Mouse (Mus musculus) midbrain, embryonic 14.5 days (tissue): ENCODE data around the gene Trappc10. TPM values are rescaled to one million over a fixed set of nuclear protein-coding genes. Genes with fewer than 3 reads are reported as not detected.

Experiments used
- ATAC-seq: fragments of 200-750 bp; cut with Nextera tagmentation; 2 replicates; pipeline ENCODE4 v1.8.0; 2017; ENCODE audit warnings: moderate number of reproducible peaks, moderate library complexity; ENCODE audit not compliant: low FRiP score, low TSS enrichment
- DNase-seq: peaks from one replicate; pipeline ENCODE4 v3.0.0-alpha.2; 2015
- H3K27ac ChIP-seq: fragments of 300-500 bp; sonication (generic); replicated peaks from 2 replicates; pipeline ENCODE4 v1.5.1; 2014; ENCODE audit warnings: mild to moderate bottlenecking, low read depth, low read length, moderate library complexity
- H3K27me3 ChIP-seq: fragments of 300-500 bp; sonication (generic); 2 replicates; pipeline ENCODE4 v1.6.1; 2014; ENCODE audit warnings: low read length, control low read depth, mixed read lengths; ENCODE audit not compliant: control insufficient read depth, insufficient read depth
- H3K36me3 ChIP-seq: fragments of 300-500 bp; sonication (generic); 2 replicates; pipeline ENCODE4 v1.6.1; 2014; ENCODE audit warnings: low read length, control low read depth; ENCODE audit not compliant: control insufficient read depth, insufficient read depth
- H3K4me1 ChIP-seq: fragments of 300-500 bp; sonication (generic); 2 replicates; pipeline ENCODE4 v1.6.1; 2014; ENCODE audit warnings: mild to moderate bottlenecking, antibody characterized with exemption, low read length, control low read depth; ENCODE audit not compliant: control insufficient read depth, insufficient read depth
- H3K4me2 ChIP-seq: fragments of 300-500 bp; sonication (generic); 2 replicates; pipeline ENCODE4 v1.6.1; 2014; ENCODE audit warnings: mild to moderate bottlenecking, low read length, moderate library complexity
- H3K4me3 ChIP-seq: fragments of 300-500 bp; sonication (generic); replicated peaks from 2 replicates; pipeline ENCODE4 v1.5.1; 2014; ENCODE audit warnings: low read depth, low read length
- H3K9ac ChIP-seq: fragments of 300-500 bp; sonication (generic); replicated peaks from 2 replicates; pipeline ENCODE4 v1.6.1; 2014; ENCODE audit warnings: mild to moderate bottlenecking, low read length, moderate library complexity
- H3K9me3 ChIP-seq: fragments of 300-500 bp; sonication (generic); 2 replicates; pipeline ENCODE4 v1.6.1; 2016; ENCODE audit warnings: low read length, control low read depth, mixed read lengths; ENCODE audit not compliant: control insufficient read depth
- WGBS: fragments of 180-500 bp; shearing (Covaris S2); extraction: QIAGEN DNeasy Blood & Tissue Kit; methylation state at CpG from one replicate; pipeline ENCODE4 v1.1.7; 2014; 5-methylcytosine and 5-hydroxymethylcytosine counted together
- polyA plus RNA-seq: library from polyadenylated mRNA; unstranded; fragments of >200 nt; fragmentation: Nextera tagmentation; extraction: Ambion mirVana; gene quantifications from 2 replicates; pipeline ENCODE4 v1.2.1, GENCODE M21; 2014

The Trappc10 gene
- polyA plus RNA-seq, 1 experiment from 2014 or later, result 33.4 TPM

DNA sequence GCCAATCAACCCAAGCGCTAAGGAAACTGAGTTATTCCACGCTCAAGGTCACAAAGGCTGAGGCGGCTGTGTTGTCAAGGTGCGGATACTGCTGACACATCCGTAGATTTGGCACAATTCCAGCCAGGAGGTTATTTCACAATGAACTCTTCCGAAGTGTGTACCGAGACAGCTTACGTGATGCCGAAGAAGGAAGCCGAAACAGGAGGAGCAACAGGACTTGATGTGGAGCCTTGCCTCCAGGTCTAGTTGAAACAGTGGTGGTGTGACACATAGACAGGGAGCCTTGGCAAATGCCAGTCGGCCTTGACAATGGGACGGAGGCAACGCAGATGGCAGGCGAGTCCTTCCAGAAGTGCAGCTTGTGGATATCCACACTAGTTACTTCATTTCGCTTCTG, 86.4 kb downstream of the Trappc10 start:
- H3K4me1 ChIP-seq, result 0 out of 2 replicates have a peak, but pooled peaks cover 3% of the 10 kb centered on the region
- DNase-seq (no peak), ATAC-seq (no peak)
- H3K36me3 ChIP-seq, result peaks cover 13% of the 10 kb centered on the region
- no peak overlapping the region for H3K4me2 ChIP-seq
- H3K9me3 ChIP-seq, result no peaks in the 10 kb centered on the region
- H3K4me3 ChIP-seq, result no peak overlapping the region
- no peaks in the 10 kb centered on the region for H3K27me3 ChIP-seq
- no peak overlapping the region for H3K27ac ChIP-seq
- WGBS, result 86% methylated on average over 15 of the region's 15 CpGs
- no peak overlapping the region for H3K9ac ChIP-seq

DNA sequence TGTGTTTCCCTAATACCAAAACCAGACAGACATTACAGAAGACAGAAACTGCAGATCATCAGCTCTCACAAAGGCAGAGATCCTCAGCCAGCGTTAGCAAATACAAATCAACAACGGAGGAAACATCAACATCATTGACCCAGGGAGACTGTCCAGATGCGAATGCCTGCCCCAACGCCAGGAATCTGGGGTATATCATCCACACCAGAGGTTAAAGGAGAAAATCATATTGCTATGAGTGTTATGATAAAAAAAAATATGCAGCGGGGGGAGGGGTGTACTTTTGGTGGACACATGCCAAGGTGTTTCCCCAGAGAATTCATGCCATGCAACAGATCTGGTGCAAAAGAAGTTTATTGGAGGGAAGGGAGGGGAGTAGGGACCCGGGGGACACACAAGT, 87.5 kb downstream of the Trappc10 start:
- no peaks in the 10 kb centered on the region for H3K9me3 ChIP-seq
- H3K4me3 ChIP-seq, result no peak overlapping the region
- DNase-seq, result no peak
- 0 out of 2 replicates have a peak, but pooled peaks cover 3% of the 10 kb centered on the region for H3K4me1 ChIP-seq
- no peaks in the 10 kb centered on the region for H3K27me3 ChIP-seq
- no peak overlapping the region for H3K9ac ChIP-seq
- whole genome bisulfite sequencing, result 82% methylated on average over 6 of the region's 6 CpGs
- ATAC-seq, result no peak
- H3K36me3 ChIP-seq, result peaks cover 5% of the 10 kb centered on the region; the same call in 1 of the 2 replicates
- H3K4me2 ChIP-seq, result no peak overlapping the region
- H3K27ac ChIP-seq, result no peak overlapping the region

DNA sequence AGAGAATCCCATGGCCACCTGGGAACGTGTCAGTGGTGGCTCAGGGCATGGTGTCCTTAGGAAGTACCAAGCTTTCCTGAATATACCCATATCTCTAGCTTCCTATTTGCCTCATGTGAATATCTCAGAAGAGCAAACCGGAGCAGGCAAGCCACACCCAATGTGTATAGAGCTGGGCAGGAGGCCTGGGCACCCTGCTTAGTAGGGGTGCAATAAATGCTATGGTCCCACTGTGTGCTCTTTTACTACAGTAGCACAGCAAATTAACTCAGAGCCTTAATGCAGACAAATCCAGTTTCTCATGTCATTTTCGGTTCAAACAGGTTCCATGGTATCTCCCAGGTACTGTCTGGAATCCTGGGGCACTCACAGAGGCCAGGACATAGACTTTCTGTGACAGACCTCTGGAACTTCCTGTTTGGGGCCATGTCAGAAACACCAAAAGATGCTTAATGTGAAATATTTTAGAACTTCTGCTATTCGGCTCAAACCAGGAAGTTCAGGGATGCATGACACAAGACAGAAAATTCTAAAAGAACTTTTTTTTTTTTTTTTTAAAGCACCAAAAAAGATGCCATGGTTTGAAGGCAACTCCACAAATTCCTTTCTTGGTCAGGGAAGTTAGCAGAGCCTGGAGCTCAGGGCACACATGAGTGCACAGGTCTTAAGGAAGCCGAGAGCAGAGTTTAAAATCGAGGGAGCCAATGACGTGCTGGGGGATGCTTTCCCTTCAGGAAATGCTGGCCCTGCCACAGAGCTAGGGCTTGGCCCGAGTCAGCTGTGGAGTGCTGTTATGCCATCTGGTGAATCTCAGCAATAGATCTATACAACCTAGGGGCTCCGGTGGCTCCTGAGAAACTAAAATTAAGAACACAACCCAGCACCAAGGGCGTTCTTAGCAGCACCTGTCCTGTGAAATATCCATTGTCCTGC, 95.3 kb downstream of the Trappc10 start:
- WGBS, result 58% methylated on average over 10 of the region's 10 CpGs
- DNase-seq, result no peak
- H3K9me3 ChIP-seq, result no peaks in the 10 kb centered on the region
- no peak for ATAC-seq
- H3K27ac ChIP-seq, result no peak overlapping the region
- no peaks in the 10 kb centered on the region for H3K36me3 ChIP-seq
- no peaks in the 10 kb centered on the region for H3K27me3 ChIP-seq
- H3K9ac ChIP-seq, result no peak overlapping the region
- no peaks in the 10 kb centered on the region for H3K4me1 ChIP-seq
- H3K4me2 ChIP-seq, result no peak overlapping the region
- H3K4me3 ChIP-seq, result no peak overlapping the region

DNA sequence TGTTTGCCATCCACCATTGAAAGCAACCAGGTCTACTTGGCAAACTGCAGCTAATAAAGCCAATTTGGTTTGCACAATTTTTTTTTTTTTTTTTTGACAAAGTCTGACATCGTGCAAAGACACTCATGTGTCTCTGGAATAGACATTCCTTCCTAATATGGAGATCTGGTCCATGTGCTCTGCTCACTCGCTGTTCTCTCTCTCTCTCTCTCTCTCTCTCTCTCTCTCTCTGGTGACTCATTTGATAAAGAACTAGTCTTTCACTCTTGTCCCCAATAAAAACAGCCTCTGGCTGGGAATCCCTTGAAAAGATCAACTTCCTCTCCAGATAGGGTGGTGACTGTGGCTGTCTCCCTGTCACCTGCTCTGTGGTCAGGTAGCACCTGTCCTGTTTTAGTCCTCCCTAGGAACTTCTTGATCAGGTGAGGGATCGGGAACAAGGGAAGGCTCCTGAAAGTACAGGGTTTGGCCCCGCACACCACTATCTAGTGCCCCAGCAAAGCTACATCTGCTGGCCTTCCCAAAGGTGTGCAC, 96.5 kb downstream of the Trappc10 start:
- H3K4me1 ChIP-seq, result no peaks in the 10 kb centered on the region
- H3K9ac ChIP-seq, result no peak overlapping the region
- no peak overlapping the region for H3K4me3 ChIP-seq
- no peaks in the 10 kb centered on the region for H3K27me3 ChIP-seq
- WGBS, result 86% methylated on average over 4 of the region's 4 CpGs
- no peak overlapping the region for H3K4me2 ChIP-seq
- ATAC-seq (no peak), DNase-seq (no peak)
- no peak overlapping the region for H3K27ac ChIP-seq
- H3K36me3 ChIP-seq, result no peaks in the 10 kb centered on the region
- no peaks in the 10 kb centered on the region for H3K9me3 ChIP-seq

DNA sequence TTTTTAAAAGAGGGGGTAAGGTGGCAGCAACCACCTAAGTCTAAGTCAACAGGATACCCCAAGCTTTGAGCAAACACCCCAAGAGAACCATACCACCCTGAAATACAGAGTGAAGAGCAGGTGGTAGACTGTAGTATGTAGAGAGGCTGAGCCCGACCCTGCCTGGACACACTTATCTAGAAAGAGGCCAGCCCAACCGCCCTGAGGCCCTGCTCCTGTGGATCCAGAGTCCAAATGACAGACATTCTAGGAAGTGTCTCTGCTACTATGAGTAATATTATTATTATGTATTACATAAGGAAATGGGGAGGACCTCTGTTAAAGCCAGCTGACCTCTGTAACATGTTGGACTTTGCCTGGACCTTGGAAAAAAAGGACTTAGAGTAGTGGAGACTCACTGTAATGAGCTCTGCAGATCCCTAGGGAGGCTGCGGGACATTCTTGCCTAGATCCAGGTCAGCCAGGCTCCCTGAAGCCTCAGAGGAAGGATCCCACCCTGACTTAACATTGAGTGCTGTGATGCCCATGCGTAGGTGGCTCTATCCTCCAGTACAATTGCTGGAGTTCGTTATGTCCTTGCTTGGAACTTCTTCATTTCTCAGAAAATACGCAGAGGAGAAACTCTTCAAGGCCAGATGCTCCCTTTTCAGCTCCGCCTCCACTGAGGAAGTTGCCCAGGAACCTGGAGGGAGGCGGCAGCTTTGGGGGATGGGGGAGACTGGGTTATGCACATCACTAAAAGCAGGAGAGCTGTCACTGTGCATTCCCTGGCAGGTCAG, 100.5 kb downstream of the Trappc10 start:
- H3K9me3 ChIP-seq, result no peaks in the 10 kb centered on the region
- no peak overlapping the region for H3K4me2 ChIP-seq
- no peaks in the 10 kb centered on the region for H3K36me3 ChIP-seq
- no peaks in the 10 kb centered on the region for H3K27me3 ChIP-seq
- no peak overlapping the region for H3K4me3 ChIP-seq
- ATAC-seq, result no peak
- H3K9ac ChIP-seq, result no peak overlapping the region
- no peaks in the 10 kb centered on the region for H3K4me1 ChIP-seq
- no peak for DNase-seq
- WGBS, result 66% methylated on average over 8 of the region's 8 CpGs
- no peak overlapping the region for H3K27ac ChIP-seq

DNA sequence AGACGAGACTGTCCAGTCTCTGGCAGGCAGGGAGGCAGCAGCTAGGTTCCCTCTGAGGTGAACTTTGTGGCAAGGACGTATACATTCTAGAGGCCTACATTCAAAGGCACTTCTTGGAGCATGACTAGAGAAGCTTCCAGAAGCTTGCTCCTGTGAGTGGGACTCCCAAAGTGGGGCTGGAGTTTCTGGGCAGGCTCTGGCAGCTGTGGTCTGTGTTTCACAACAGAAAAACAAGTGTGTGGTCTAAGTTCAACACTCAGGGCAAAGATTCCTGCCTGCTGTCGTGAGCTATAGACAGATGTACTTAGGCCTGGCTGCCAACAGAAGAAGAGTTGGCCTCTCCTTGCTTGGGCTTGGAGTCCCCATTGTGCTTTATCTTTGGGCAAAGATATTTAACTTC, 103.6 kb downstream of the Trappc10 start:
- no peaks in the 10 kb centered on the region for H3K4me1 ChIP-seq
- H3K27me3 ChIP-seq, result no peaks in the 10 kb centered on the region
- no peak overlapping the region for H3K27ac ChIP-seq
- H3K9me3 ChIP-seq, result no peaks in the 10 kb centered on the region
- no peak for DNase-seq
- no peak overlapping the region for H3K4me3 ChIP-seq
- no peak for ATAC-seq
- H3K36me3 ChIP-seq, result no peaks in the 10 kb centered on the region
- H3K4me2 ChIP-seq, result no peak overlapping the region
- H3K9ac ChIP-seq, result no peak overlapping the region
- WGBS, result 81% methylated on average over 3 of the region's 3 CpGs

DNA sequence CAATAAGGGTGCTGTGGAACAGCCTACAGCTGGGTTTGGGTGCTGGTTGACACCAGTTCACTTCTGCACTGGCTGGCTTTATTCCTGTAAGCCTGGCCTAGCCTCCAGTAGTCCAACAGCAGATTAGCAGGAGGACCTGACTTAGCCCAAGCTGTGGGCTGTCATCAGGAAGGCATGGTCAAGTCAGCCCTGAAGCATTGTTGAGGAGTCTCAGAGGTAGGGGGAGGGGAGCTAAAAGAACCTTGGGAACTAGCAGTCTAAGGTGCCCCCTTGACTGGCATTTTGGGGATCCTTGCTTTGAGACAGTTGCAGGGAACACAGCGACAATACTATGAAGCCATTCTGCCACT, 104.2 kb downstream of the Trappc10 start:
- DNase-seq, result no peak
- Histone ChIP-seq H3K4me3 (no peak overlapping the region), H3K9me3 (no peaks in the 10 kb centered on the region), H3K4me2 (no peak overlapping the region), H3K9ac (no peak overlapping the region), H3K27me3 (no peaks in the 10 kb centered on the region), H3K36me3 (no peaks in the 10 kb centered on the region), H3K4me1 (no peaks in the 10 kb centered on the region), H3K27ac (no peak overlapping the region)
- WGBS, result 90% methylated on average over 1 of the region's 1 CpGs
- ATAC-seq, result no peak

DNA sequence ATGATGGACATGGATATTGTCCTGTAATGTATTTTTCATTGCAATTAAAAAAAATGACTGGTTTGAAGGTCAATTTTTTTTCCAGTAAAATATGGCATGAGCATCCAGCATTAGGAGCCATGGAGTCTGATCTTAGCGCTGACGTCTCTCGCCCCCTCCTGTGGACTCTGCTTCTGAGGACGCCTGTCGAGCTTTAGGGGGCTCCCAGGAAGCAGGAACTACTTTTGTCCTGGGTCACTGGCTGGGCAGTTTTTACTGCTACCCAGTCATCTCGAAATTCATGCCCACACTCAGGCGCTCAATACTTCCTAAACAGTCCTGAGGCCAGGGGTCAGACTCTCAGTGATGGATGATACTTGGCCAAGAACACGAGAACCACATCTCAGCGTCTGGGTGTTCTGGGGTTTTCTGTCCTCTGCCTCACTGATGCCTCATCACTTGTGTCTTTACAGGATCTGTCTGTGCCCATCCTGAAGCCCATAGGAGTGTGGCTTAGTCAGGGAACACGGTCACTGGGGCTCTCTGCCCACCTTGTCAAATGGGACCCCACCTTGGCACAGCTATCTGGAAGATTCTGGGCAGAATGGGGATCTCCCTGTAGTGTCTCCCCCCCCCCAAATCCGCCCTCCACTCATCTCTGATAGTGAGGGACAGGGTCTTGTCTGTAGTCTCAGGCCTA, 104.7 kb downstream of the Trappc10 start:
- 0 out of 2 replicates have a peak, but pooled peaks cover 3% of the 10 kb centered on the region for H3K4me1 ChIP-seq
- no peaks in the 10 kb centered on the region for H3K27me3 ChIP-seq
- ATAC-seq, result no peak
- no peak overlapping the region for H3K9ac ChIP-seq
- no peak for DNase-seq
- 78% methylated on average over 11 of the region's 11 CpGs for WGBS
- no peak overlapping the region for H3K4me3 ChIP-seq
- H3K9me3 ChIP-seq, result no peaks in the 10 kb centered on the region
- no peak overlapping the region for H3K27ac ChIP-seq
- H3K4me2 ChIP-seq, result no peak overlapping the region
- no peaks in the 10 kb centered on the region for H3K36me3 ChIP-seq
